Mouse (Mus musculus): ENCODE results near the gene Tap1.

DNA sequence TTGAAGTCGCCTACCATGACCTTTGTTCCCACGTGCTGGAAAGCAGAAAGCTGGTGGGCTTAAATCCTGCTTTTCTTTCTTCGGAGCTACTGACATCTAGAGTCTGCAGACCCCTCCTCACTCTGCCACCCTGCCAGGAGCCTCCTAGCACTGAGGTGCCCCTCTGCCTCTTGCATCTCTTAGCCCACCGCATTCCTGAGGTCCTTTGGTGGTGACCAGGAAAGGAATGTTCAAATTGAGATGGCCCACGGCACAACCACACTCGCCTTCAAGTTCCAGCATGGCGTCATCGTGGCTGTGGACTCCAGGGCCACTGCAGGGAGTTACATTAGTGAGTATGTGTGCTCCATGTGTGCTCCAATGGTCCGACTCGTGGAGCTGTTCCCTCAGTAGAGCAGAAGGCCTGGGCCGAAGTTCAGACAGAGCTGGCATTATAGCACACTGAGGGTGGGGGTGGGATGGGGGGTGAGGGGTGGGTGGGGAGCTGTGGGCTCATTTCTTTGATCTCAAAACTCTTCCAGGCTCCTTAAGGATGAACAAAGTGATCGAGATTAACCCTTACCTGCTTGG, 11.8 kb downstream of the Tap1 start:
- TF ChIP-seq POLR2A (IDR thresholded peaks at IDR 0.05; ENCODE audit: borderline replicate concordance, extremely low read depth, insufficient read depth, insufficient read length, poor library complexity, severe bottlenecking): no peak
- TF ChIP-seq CTCF (IDR thresholded peaks at IDR 0.05; ENCODE audit: borderline replicate concordance, extremely low read depth, insufficient read depth, insufficient read length): no peak

Measured in brain, embryonic 14.5 days (tissue).